Mouse (Mus musculus) kidney, postnatal 0 days (tissue): Measurements from ENCODE around the gene Ambra1. TPM values are rescaled to one million over a fixed set of nuclear protein-coding genes. Genes with fewer than 3 reads are reported as not detected.
A peak's percentile ranks its signal among the peaks of the same experiment; 100 is the strongest.
"Not testable (repeated sequence)": the region's sequence is repeated elsewhere in the genome, so short reads cannot be mapped to it uniquely, and the experiment has no call there.

ENCODE experiments used
- ATAC-seq: fragments of 200-750 bp; cut with Nextera tagmentation; replicated peaks from 2 replicates; pipeline ENCODE4 v1.8.0; 2017; ENCODE audit warnings: low read depth, moderate number of reproducible peaks, moderate TSS enrichment, moderate library complexity; ENCODE audit not compliant: low FRiP score
- DNase-seq: peaks from one replicate; pipeline ENCODE4 v3.0.0-alpha.2; 2016; ENCODE audit warnings: low spot score
- H3K27ac ChIP-seq: fragments of 300-500 bp; sonication (generic); 2 replicates; pipeline ENCODE4 v1.5.1; 2014; ENCODE audit warnings: mild to moderate bottlenecking
- H3K27me3 ChIP-seq: fragments of 300-500 bp; sonication (generic); 2 replicates; pipeline ENCODE4 v1.6.1; 2014; ENCODE audit warnings: low read length, mixed read lengths; ENCODE audit not compliant: insufficient read depth
- H3K36me3 ChIP-seq: fragments of 300-500 bp; sonication (generic); 2 replicates; pipeline ENCODE4 v1.6.1; 2014; ENCODE audit warnings: low read length, mixed read lengths; ENCODE audit not compliant: insufficient read depth
- H3K4me1 ChIP-seq: fragments of 300-500 bp; sonication (generic); replicated peaks from 2 replicates; pipeline ENCODE4 v1.6.1; 2014; ENCODE audit warnings: antibody characterized with exemption, low read length, mixed read lengths; ENCODE audit not compliant: insufficient read depth
- H3K4me2 ChIP-seq: fragments of 300-500 bp; sonication (generic); 2 replicates; pipeline ENCODE4 v1.6.1; 2014; ENCODE audit warnings: mild to moderate bottlenecking, low read length, moderate library complexity, mixed read lengths
- H3K4me3 ChIP-seq: fragments of 300-500 bp; sonication (generic); replicated peaks from 2 replicates; pipeline ENCODE4 v1.5.1; 2014; ENCODE audit warnings: low read depth, low read length
- H3K9ac ChIP-seq: fragments of 300-500 bp; sonication (generic); 2 replicates; pipeline ENCODE4 v1.6.1; 2014; ENCODE audit warnings: low read depth, low read length
- H3K9me3 ChIP-seq: fragments of 300-500 bp; sonication (generic); replicated peaks from 2 replicates; pipeline ENCODE4 v1.6.1; 2016; ENCODE audit warnings: low read length, inconsistent platforms, mixed read lengths
- CTCF ChIP-seq: IDR thresholded peaks from 2 replicates; pipeline ENCODE4 v1.5.1; 2016; ENCODE audit warnings: antibody characterized with exemption, low read depth, mild to moderate bottlenecking, moderate library complexity
- WGBS: fragments of 180-500 bp; shearing (Covaris S2); extraction: QIAGEN DNeasy Blood & Tissue Kit; methylation state at CpG from one replicate; pipeline ENCODE4 v1.1.7; 2014; 5-methylcytosine and 5-hydroxymethylcytosine counted together
- polyA plus RNA-seq: library from polyadenylated mRNA; unstranded; fragments of >200 nt; fragmentation: Nextera tagmentation; extraction: Ambion mirVana; gene quantifications from 2 replicates; pipeline ENCODE4 v1.2.1, GENCODE M21; 2015

Ambra1 gene
- polyA plus RNA-seq, 1 experiment from 2014 or later, result 10.4 TPM

DNA sequence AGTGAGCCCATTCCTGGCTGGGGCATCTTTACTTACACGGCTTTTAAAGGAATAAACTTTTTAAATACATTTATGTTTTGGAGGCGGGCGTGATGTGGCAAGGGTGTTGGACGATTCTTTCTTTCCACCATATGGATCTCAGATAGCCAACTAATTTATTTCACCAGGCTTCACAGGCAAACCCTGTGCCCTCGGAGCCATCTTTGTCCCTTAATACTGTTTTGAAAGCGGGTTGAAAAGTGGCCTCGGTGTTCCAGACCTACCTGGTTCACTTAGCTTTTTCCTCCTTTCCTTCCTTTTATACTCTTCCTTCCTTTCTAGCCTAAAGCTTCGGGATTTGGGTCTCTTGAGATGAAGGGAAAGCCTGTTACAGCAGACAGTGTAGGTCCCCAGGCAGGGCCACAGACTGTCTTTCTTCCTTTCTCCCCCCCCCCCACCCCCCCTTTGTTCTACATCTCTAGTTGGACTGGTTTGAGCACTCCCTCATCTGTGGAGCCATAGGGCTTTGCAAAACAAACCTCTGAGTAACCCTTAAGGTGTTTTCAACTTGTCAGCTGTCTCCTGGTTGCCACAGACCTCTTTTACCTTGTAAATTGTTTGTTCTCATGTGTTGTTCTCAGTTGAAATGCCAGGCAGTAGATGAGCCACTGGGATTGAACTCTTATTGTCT lies 18.5 kb upstream of the Ambra1 start:
- H3K4me2 ChIP-seq, result peak overlapping the region; percentile 78
- no peaks in the 10 kb centered on the region for H3K9me3 ChIP-seq
- no peaks in the 10 kb centered on the region for H3K36me3 ChIP-seq
- whole genome bisulfite sequencing, result 3% methylated on average over 8 of the region's 8 CpGs
- TF ChIP-seq CTCF, result no peak
- H3K4me1 ChIP-seq, result peaks cover 6% of the 10 kb centered on the region; the same call in 1 of the 2 replicates
- no peaks in the 10 kb centered on the region for H3K27me3 ChIP-seq
- H3K4me3 ChIP-seq, result peak overlapping the region; percentile 85
- peak; percentile 19 for DNase-seq
- H3K27ac ChIP-seq, result peak overlapping the region; percentile 78
- ATAC-seq, result no peak
- peak overlapping the region; percentile 69 for H3K9ac ChIP-seq

GRCm38 (mm10) chr2:91714921-91715320 lies 15.0 kb upstream of the Ambra1 start:
- no peak overlapping the region for H3K4me2 ChIP-seq
- 88% methylated on average over 1 of the region's 1 CpGs for WGBS
- H3K9me3 ChIP-seq, result no peaks in the 10 kb centered on the region
- no peaks in the 10 kb centered on the region for H3K27me3 ChIP-seq
- no peak overlapping the region for H3K27ac ChIP-seq
- no peak overlapping the region for H3K9ac ChIP-seq
- H3K36me3 ChIP-seq, result no peaks in the 10 kb centered on the region
- H3K4me1 ChIP-seq, result no peaks in the 10 kb centered on the region
- TF ChIP-seq CTCF, result no peak
- no peak for ATAC-seq
- no peak for DNase-seq
- H3K4me3 ChIP-seq, result no peak overlapping the region

DNA sequence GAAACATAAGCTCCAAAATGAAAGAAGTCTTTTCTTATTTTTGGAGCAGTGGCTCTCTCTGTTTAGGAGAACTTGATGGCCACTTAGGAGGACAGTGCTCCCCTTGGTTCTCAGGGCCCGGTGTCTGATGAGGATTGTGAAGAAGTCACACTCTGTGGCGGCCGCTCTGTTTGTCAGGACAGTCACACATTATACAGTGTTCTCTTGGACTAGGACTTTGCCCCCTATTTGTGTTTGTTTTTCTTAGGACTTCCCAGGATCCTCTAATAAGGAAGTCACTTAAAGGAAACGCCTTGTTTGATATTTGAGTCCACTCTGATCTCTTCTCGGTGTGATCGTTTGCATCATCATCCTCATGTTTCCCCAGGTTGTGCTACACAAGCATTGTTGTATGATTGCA lies 11.7 kb upstream of the Ambra1 start:
- DNase-seq, result no peak
- no peak overlapping the region for H3K9ac ChIP-seq
- H3K4me3 ChIP-seq, result no peak overlapping the region
- 70% methylated on average over 6 of the region's 6 CpGs for WGBS
- H3K27me3 ChIP-seq, result no peaks in the 10 kb centered on the region
- peak; percentile 65 for ATAC-seq
- TF ChIP-seq CTCF, result no peak
- H3K36me3 ChIP-seq, result peaks cover 8% of the 10 kb centered on the region; the same call in 1 of the 2 replicates
- H3K4me2 ChIP-seq, result no peak overlapping the region
- no peaks in the 10 kb centered on the region for H3K4me1 ChIP-seq
- no peaks in the 10 kb centered on the region for H3K9me3 ChIP-seq
- no peak overlapping the region for H3K27ac ChIP-seq

DNA sequence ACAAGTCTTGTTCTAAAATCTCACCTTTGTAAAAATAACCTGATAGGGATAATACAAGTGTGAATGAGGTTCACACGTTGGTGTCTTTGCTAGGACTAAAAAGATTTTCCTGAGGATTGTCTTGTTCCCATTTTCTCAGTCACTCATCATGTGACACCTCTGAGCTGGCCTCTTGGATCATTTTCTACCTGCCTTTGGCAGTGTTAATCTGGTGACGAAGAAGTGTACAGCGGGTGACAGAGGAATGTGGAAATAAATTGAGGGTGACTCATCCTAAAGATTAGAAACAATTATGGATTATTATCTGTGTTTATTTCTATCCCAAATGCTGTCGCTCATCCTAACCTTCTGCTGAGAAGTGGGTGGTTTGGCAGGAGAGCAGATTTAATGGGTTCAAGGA lies 6.6 kb upstream of the Ambra1 start:
- no peaks in the 10 kb centered on the region for H3K9me3 ChIP-seq
- H3K9ac ChIP-seq, result no peak overlapping the region
- no peaks in the 10 kb centered on the region for H3K4me1 ChIP-seq
- 82% methylated on average over 4 of the region's 4 CpGs for WGBS
- no peak overlapping the region for H3K4me2 ChIP-seq
- H3K4me3 ChIP-seq, result no peak overlapping the region
- no peak for ATAC-seq
- TF ChIP-seq CTCF, result no peak
- peaks cover 8% of the 10 kb centered on the region; the same call in 1 of the 2 replicates for H3K36me3 ChIP-seq
- no peak overlapping the region for H3K27ac ChIP-seq
- no peaks in the 10 kb centered on the region for H3K27me3 ChIP-seq
- DNase-seq, result no peak

DNA sequence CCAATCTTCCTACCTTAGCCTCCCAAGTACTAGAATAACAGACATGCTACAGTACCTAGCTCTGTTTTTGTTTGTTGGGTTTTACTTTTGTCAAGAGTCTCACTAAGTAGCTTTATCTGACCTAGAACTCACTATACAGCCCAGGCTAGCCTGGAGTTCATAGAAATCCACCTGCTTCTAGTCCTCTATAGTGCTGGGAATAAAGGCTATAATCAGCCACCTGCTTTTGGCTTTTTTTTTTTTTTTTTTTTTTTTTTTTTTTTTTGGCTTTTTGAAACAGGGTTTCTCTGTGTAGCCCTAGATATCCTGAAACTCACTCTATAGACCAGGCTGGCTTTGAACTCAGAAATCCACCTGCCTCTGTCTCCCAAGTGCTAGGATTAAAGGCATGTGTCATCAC lies 6.0 kb upstream of the Ambra1 start:
- Histone ChIP-seq H3K9me3 (no peaks in the 10 kb centered on the region), H3K27ac (no peak overlapping the region), H3K9ac (no peak overlapping the region), H3K27me3 (no peaks in the 10 kb centered on the region), H3K4me1 (no peaks in the 10 kb centered on the region), H3K4me2 (no peak overlapping the region), H3K36me3 (peaks cover 8% of the 10 kb centered on the region; the same call in 1 of the 2 replicates), H3K4me3 (no peak overlapping the region)
- DNase-seq (no peak), ATAC-seq (no peak)
- TF ChIP-seq CTCF, result no peak

GRCm38 (mm10) chr2:91724716-91725115 lies 5.2 kb upstream of the Ambra1 start:
- Histone ChIP-seq H3K4me1 (no peaks in the 10 kb centered on the region), H3K27me3 (no peaks in the 10 kb centered on the region), H3K9ac (no peak overlapping the region), H3K9me3 (no peaks in the 10 kb centered on the region), H3K4me2 (no peak overlapping the region), H3K27ac (no peak overlapping the region), H3K4me3 (no peak overlapping the region), H3K36me3 (peaks cover 8% of the 10 kb centered on the region; the same call in 1 of the 2 replicates)
- ATAC-seq, result no peak
- no peak for DNase-seq
- TF ChIP-seq CTCF, result no peak
- WGBS, result 59% methylated on average over 2 of the region's 2 CpGs

GRCm38 (mm10) chr2:91725476-91725875 lies 4.5 kb upstream of the Ambra1 start:
- not testable (repeated sequence) for H3K27ac ChIP-seq, DNase-seq, H3K9me3 ChIP-seq, H3K4me3 ChIP-seq, H3K9ac ChIP-seq, H3K4me1 ChIP-seq, H3K27me3 ChIP-seq, H3K36me3 ChIP-seq, ATAC-seq, H3K4me2 ChIP-seq
- 53% methylated on average over 4 of the region's 4 CpGs for WGBS
